ENCODE assay signal across 21 mouse cellular contexts in genomic region chr3:117725501-117725900, GRCm38 (mm10).
A peak's percentile ranks its signal among the peaks of the same experiment; 100 is the strongest.
DNase-seq lines count a peak whose midpoint lies in the region; ATAC-seq and TF ChIP-seq lines count a peak whose summit lies in the region.
"Had no signal": no experiment of that assay in that cellular context is flagged by ENCODE, and none has a peak within 500 bp of the region (broad histone marks: within the 10 kb centered on the region; RNA-seq: fewer than 3 reads in every experiment).

No protein-coding gene starts in this region.

- H3K27ac ChIP-seq in intestine, embryonic 15.5 days, result no peak overlapping the region
- H3K27ac ChIP-seq in intestine, embryonic 16.5 days (ENCODE audit: low read length), result no peak overlapping the region
- H3K27ac ChIP-seq in intestine, postnatal 0 days (ENCODE audit: low read depth, low read length), result no peak overlapping the region
- no peak overlapping the region for H3K27ac ChIP-seq in kidney, embryonic 16.5 days (ENCODE audit: low read length)

- no peaks in the 10 kb centered on the region for H3K36me3 ChIP-seq in intestine, embryonic 15.5 days
- no peaks in the 10 kb centered on the region for H3K36me3 ChIP-seq in intestine, embryonic 16.5 days (ENCODE audit: control insufficient read depth, insufficient read depth, low read length)
- H3K36me3 ChIP-seq in intestine, postnatal 0 days (ENCODE audit: control insufficient read depth, insufficient read depth), result no peaks in the 10 kb centered on the region
- H3K36me3 ChIP-seq in kidney, embryonic 16.5 days (ENCODE audit: insufficient read depth, low read length), result no peaks in the 10 kb centered on the region
- H3K36me3 ChIP-seq: G1E had no signal

- 34% methylated on average over 1 of the region's 1 CpGs for WGBS in intestine, embryonic 15.5 days
- 40% methylated on average over 1 of the region's 1 CpGs for WGBS in intestine, embryonic 16.5 days
- WGBS in intestine, postnatal 0 days, result 24% methylated on average over 1 of the region's 1 CpGs
- 70% methylated on average over 1 of the region's 1 CpGs for WGBS in kidney, embryonic 16.5 days

- H3K4me2 ChIP-seq in intestine, embryonic 15.5 days (replicated peaks), result no peak overlapping the region
- no peak overlapping the region for H3K4me2 ChIP-seq in intestine, embryonic 16.5 days (ENCODE audit: low read depth, low read length)
- no peak overlapping the region for H3K4me2 ChIP-seq in intestine, postnatal 0 days (replicated peaks; ENCODE audit: low read depth)
- no peak overlapping the region for H3K4me2 ChIP-seq in kidney, embryonic 16.5 days (replicated peaks; ENCODE audit: low read depth, low read length)

- ATAC-seq in intestine, embryonic 15.5 days, result peak; percentile 71
- ATAC-seq in intestine, embryonic 16.5 days, result peak; percentile 75
- peak; percentile 80 for ATAC-seq in intestine, postnatal 0 days
- no peak for ATAC-seq in kidney, embryonic 16.5 days (ENCODE audit: low FRiP score, low TSS enrichment)
- ATAC-seq: activated CD4-positive, CD25-positive, alpha-beta regulatory T cell, adult 4 months; CD4-positive, CD25-positive, alpha-beta regulatory T cell, adult 4 months; Patski had no signal

- no peak overlapping the region for H3K9ac ChIP-seq in intestine, embryonic 15.5 days
- H3K9ac ChIP-seq in intestine, embryonic 16.5 days (ENCODE audit: low read depth, low read length), result no peak overlapping the region
- no peak overlapping the region for H3K9ac ChIP-seq in intestine, postnatal 0 days (ENCODE audit: low read depth, low read length)
- no peak overlapping the region for H3K9ac ChIP-seq in kidney, embryonic 16.5 days (replicated peaks; ENCODE audit: low read length)

- no peaks in the 10 kb centered on the region for H3K9me3 ChIP-seq in intestine, embryonic 15.5 days
- no peaks in the 10 kb centered on the region for H3K9me3 ChIP-seq in intestine, embryonic 16.5 days (ENCODE audit: control insufficient read depth, low read length)
- H3K9me3 ChIP-seq in intestine, postnatal 0 days (ENCODE audit: control insufficient read depth), result no peaks in the 10 kb centered on the region
- no peaks in the 10 kb centered on the region for H3K9me3 ChIP-seq in kidney, embryonic 16.5 days (ENCODE audit: low read length)

- no peak for TF ChIP-seq CTCF in intestine, postnatal 0 days (IDR thresholded peaks at IDR 0.05; ENCODE audit: low read depth)

- no peaks in the 10 kb centered on the region for H3K27me3 ChIP-seq in intestine, embryonic 15.5 days (replicated peaks)
- H3K27me3 ChIP-seq in intestine, embryonic 16.5 days (replicated peaks; ENCODE audit: control insufficient read depth, insufficient read depth, low read length), result no peaks in the 10 kb centered on the region
- no peaks in the 10 kb centered on the region for H3K27me3 ChIP-seq in intestine, postnatal 0 days (replicated peaks; ENCODE audit: control insufficient read depth, insufficient read depth, low read length)
- no peaks in the 10 kb centered on the region for H3K27me3 ChIP-seq in kidney, embryonic 16.5 days (ENCODE audit: insufficient read depth, low read length)
- H3K27me3 ChIP-seq: CH12.LX, Patski had no signal

- H3K4me1 ChIP-seq in intestine, embryonic 15.5 days (replicated peaks), result no peaks in the 10 kb centered on the region
- H3K4me1 ChIP-seq in intestine, embryonic 16.5 days (ENCODE audit: control insufficient read depth, insufficient read depth, low read length), result no peaks in the 10 kb centered on the region
- H3K4me1 ChIP-seq in intestine, postnatal 0 days (replicated peaks; ENCODE audit: control insufficient read depth, insufficient read depth, low read length), result peaks cover 3% of the 10 kb centered on the region
- H3K4me1 ChIP-seq in kidney, embryonic 16.5 days (ENCODE audit: insufficient read depth, low read length), result no peaks in the 10 kb centered on the region

- DNase-seq in kidney, adult 18-20 months, result no peak
- DNase-seq in lung, postnatal 14 days, result no peak
- DNase-seq: adrenal gland, adult 2 months; adrenal gland, adult 8-10 months; adrenal gland, postnatal 10 days; adrenal gland, postnatal 14 days; adrenal gland, postnatal 25 days; adrenal gland, postnatal 36 days; B cell, adult 2 months; cerebellum, adult 11 months; cerebellum, adult 11-12 months; cerebellum, adult 18-20 months had no signal

- H3K4me3 ChIP-seq in intestine, embryonic 15.5 days (replicated peaks), result no peak overlapping the region
- H3K4me3 ChIP-seq in intestine, embryonic 16.5 days (ENCODE audit: low read length), result no peak overlapping the region
- H3K4me3 ChIP-seq in intestine, postnatal 0 days (ENCODE audit: low read depth, low read length), result no peak overlapping the region
- H3K4me3 ChIP-seq in kidney, embryonic 16.5 days (ENCODE audit: low read length), result no peak overlapping the region
